Mouse (Mus musculus): ENCODE measurements around the gene Btg2. TPM values are rescaled to one million over a fixed set of nuclear protein-coding genes. Genes with fewer than 3 reads are reported as not detected.
A peak's percentile ranks its signal among the peaks of the same experiment; 100 is the strongest.

The Btg2 gene
- total and polyA plus RNA-seq, 3 experiments, result 7.2 to 19.7 (median 11.6) TPM

GRCm38 (mm10) chr1:134076789-134077188 lies 2.1 kb downstream of the Btg2 start:
- H3K36me3 ChIP-seq (replicated peaks in 1 of 2; ENCODE audit: control insufficient read depth in 1 of 2, insufficient read depth in 1 of 2, low read length in 1 of 2), result peaks cover 13 to 33% of the 10 kb centered on the region in 2 experiments

GRCm38 (mm10) chr1:134075532-134075931 lies 3.4 kb downstream of the Btg2 start:
- in situ Hi-C loops (cut with MboI; ENCODE audit: low pct_ligation_motif_present, low pct_unique_long_range_greater_than_20kb, low sequenced_read_pairs) (no loop called here), dilution Hi-C loops (cut with MboI; ENCODE audit: extremely low pct_ligation_motif_present, extremely low pct_unique_long_range_greater_than_20kb, low sequenced_read_pairs) (no loop called here)
- H3K4me1 ChIP-seq (ENCODE audit: control insufficient read depth in 1 of 2, insufficient read depth in 2 of 2), result peaks cover 11 to 42% of the 10 kb centered on the region in 2 experiments
- peaks cover 13 to 33% of the 10 kb centered on the region in 2 experiments for H3K36me3 ChIP-seq (replicated peaks in 1 of 2; ENCODE audit: control insufficient read depth in 1 of 2, insufficient read depth in 1 of 2, low read length in 1 of 2)
- peaks cover 11% of the 10 kb centered on the region; the same call in 1 of the 2 replicates for H3K79me2 ChIP-seq (replicated peaks; ENCODE audit: control insufficient read depth, extremely low read depth, insufficient read depth, poor library complexity, severe bottlenecking)
- no peak overlapping the region for H3K4me2 ChIP-seq (ENCODE audit: insufficient read depth, low read depth, poor library complexity, severe bottlenecking)
- TF ChIP-seq UBTF (IDR thresholded peaks at IDR 0.05; ENCODE audit: low read depth, low read length) (no peak), JUND (conservative IDR thresholded peaks at IDR 0.05; ENCODE audit: low read depth, low read length) (no peak), TBP (conservative IDR thresholded peaks at IDR 0.05; ENCODE audit: low read depth, low read length) (no peak), E2F4 (IDR thresholded peaks at IDR 0.05; ENCODE audit: insufficient replicate concordance, low read depth, low read length) (no peak), HCFC1 (IDR thresholded peaks at IDR 0.05; ENCODE audit: low read depth, low read length) (no peak), MAZ (IDR thresholded peaks at IDR 0.05; ENCODE audit: low read depth, low read length) (no peak), RAD21 (IDR thresholded peaks at IDR 0.05; ENCODE audit: low read depth, low read length) (no peak), MAFK (IDR thresholded peaks at IDR 0.05; ENCODE audit: insufficient replicate concordance, low read length) (no peak), ZMIZ1 (IDR thresholded peaks at IDR 0.05; ENCODE audit: low read depth, low read length) (no peak)
- no peak overlapping the region for H3K4me3 ChIP-seq (replicated peaks in 1 of 3; ENCODE audit: low read depth in 2 of 3, low read length in 2 of 3, poor library complexity in 1 of 3)
- H3K27ac ChIP-seq (ENCODE audit: insufficient read depth, low read depth), result no peak overlapping the region
- no peak for DNase-seq (ENCODE audit: extremely low read depth)
- peaks cover 8% of the 10 kb centered on the region for H3K27me3 ChIP-seq (replicated peaks)
- no peak overlapping the region for H3K9ac ChIP-seq (ENCODE audit: insufficient read depth, low read depth)
- no peaks in the 10 kb centered on the region for H3K9me3 ChIP-seq (replicated peaks; ENCODE audit: low read length)

More at GRCm38 (mm10) chr1:134076789-134077188, 2.1 kb downstream of the Btg2 start:
- dilution Hi-C loops (cut with MboI; ENCODE audit: extremely low pct_ligation_motif_present, extremely low pct_unique_long_range_greater_than_20kb, low sequenced_read_pairs) (no loop called here), in situ Hi-C loops (cut with MboI; ENCODE audit: low pct_ligation_motif_present, low pct_unique_long_range_greater_than_20kb, low sequenced_read_pairs) (no loop called here)
- peaks cover 11% of the 10 kb centered on the region; the same call in 1 of the 2 replicates for H3K79me2 ChIP-seq (replicated peaks; ENCODE audit: control insufficient read depth, extremely low read depth, insufficient read depth, poor library complexity, severe bottlenecking)
- peak overlapping the region in 1 of 3 experiments; percentile 22 for H3K4me3 ChIP-seq (replicated peaks in 1 of 3; ENCODE audit: low read depth in 2 of 3, low read length in 2 of 3, poor library complexity in 1 of 3)
- TF ChIP-seq POLR2AphosphoS2 (IDR thresholded peaks at IDR 0.05; ENCODE audit: low read depth, low read length), result no peak
- TF ChIP-seq HCFC1 (IDR thresholded peaks at IDR 0.05; ENCODE audit: low read depth, low read length), result no peak
- TF ChIP-seq POLR2A (IDR thresholded peaks at IDR 0.05; ENCODE audit: low read depth, low read length), result no peak
- TF ChIP-seq EP300 (IDR thresholded peaks at IDR 0.05; ENCODE audit: low read length), result no peak
- no peak for TF ChIP-seq ZC3H11A (IDR thresholded peaks at IDR 0.05; ENCODE audit: low read depth, low read length)
- TF ChIP-seq MXI1 (IDR thresholded peaks at IDR 0.05; ENCODE audit: low read depth, low read length), result no peak
- no peak for TF ChIP-seq TBP (conservative IDR thresholded peaks at IDR 0.05; ENCODE audit: low read depth, low read length)
- TF ChIP-seq CTCF (conservative IDR thresholded peaks at IDR 0.05 in 1 of 2, IDR thresholded peaks at IDR 0.05 in 1 of 2; ENCODE audit: low read depth in 2 of 2, low read length in 2 of 2), result no peak
- no peak for TF ChIP-seq RAD21 (IDR thresholded peaks at IDR 0.05; ENCODE audit: low read depth, low read length)
- no peak for TF ChIP-seq SIN3A (IDR thresholded peaks at IDR 0.05; ENCODE audit: low read length)
- no peak for TF ChIP-seq E2F4 (IDR thresholded peaks at IDR 0.05; ENCODE audit: insufficient replicate concordance, low read depth, low read length)
- no peak for TF ChIP-seq CHD1 (IDR thresholded peaks at IDR 0.05; ENCODE audit: low read depth, low read length)
- no peak overlapping the region for H3K4me2 ChIP-seq (ENCODE audit: insufficient read depth, low read depth, poor library complexity, severe bottlenecking)
- no peak overlapping the region for H3K27ac ChIP-seq (ENCODE audit: insufficient read depth, low read depth)
- H3K9me3 ChIP-seq (replicated peaks; ENCODE audit: low read length), result no peaks in the 10 kb centered on the region
- peaks cover 11 to 43% of the 10 kb centered on the region in 2 experiments for H3K4me1 ChIP-seq (ENCODE audit: control insufficient read depth in 1 of 2, insufficient read depth in 2 of 2)
- H3K9ac ChIP-seq (ENCODE audit: insufficient read depth, low read depth), result no peak overlapping the region
- no peak for DNase-seq (ENCODE audit: extremely low read depth)
- peaks cover 16% of the 10 kb centered on the region for H3K27me3 ChIP-seq (replicated peaks)

All from CH12.LX (cell line).